ENCODE assay signal across 8 mouse cellular contexts in genomic region chr16:18836468-18837208, GRCm38 (mm10). TPM values are rescaled to one million over a fixed set of nuclear protein-coding genes. Genes with fewer than 3 reads are reported as not detected.
DNase-seq lines count a peak whose midpoint lies in the region; ATAC-seq and TF ChIP-seq lines count a peak whose summit lies in the region.

Gene 2510002D24Rik, plus strand, starts transcription at chr16:18836578.
Gene Gm28539, plus strand, starts transcription at chr16:18836584.

- H3K9ac ChIP-seq in ES-Bruce4 (ENCODE audit: low read depth, poor library complexity, severe bottlenecking) = peak within 1 kb of the TSS; percentile 50
- peak within 1 kb of the TSS; percentile 75 for H3K9ac ChIP-seq in forebrain, embryonic 14.5 days (ENCODE audit: low read length)
- peak within 1 kb of the TSS; percentile 84 for H3K9ac ChIP-seq in neural tube, embryonic 15.5 days (replicated peaks)

- H3K36me3 ChIP-seq in ES-Bruce4 (ENCODE audit: control insufficient read depth, insufficient read depth, low read length, poor library complexity, severe bottlenecking) = peaks cover 9% of the 10 kb centered on the region
- H3K36me3 ChIP-seq in forebrain, embryonic 14.5 days (ENCODE audit: control insufficient read depth, insufficient read depth, low read length) = peaks cover 37% of the 10 kb centered on the region
- H3K36me3 ChIP-seq in neural tube, embryonic 15.5 days = peaks cover 34% of the 10 kb centered on the region

- no peak within 1 kb of the TSS for H3K27ac ChIP-seq in ES-Bruce4 (ENCODE audit: insufficient read depth, low read length)
- H3K27ac ChIP-seq in forebrain, embryonic 14.5 days (ENCODE audit: low read depth, low read length) = no peak within 1 kb of the TSS
- H3K27ac ChIP-seq in neural tube, embryonic 15.5 days (replicated peaks) = peak within 1 kb of the TSS; percentile 86

- TF ChIP-seq EP300 in ES-Bruce4 (IDR thresholded peaks at IDR 0.05; ENCODE audit: insufficient read depth, low read depth, low read length) = no peak

- intact Hi-C loops in heart, postnatal 14 days (cut with DNase I) = loop anchor here (2.0 kb wide), 1 partner anchor 40 kb away; the partner anchor contains the start of genes Hira and Mrpl40

- ATAC-seq in forebrain, embryonic 14.5 days = peak; percentile 97
- peak; percentile 98 for ATAC-seq in neural tube, embryonic 15.5 days (ENCODE audit: low FRiP score)

- DNase-seq in cerebellum, adult 11 months = peak; percentile 95
- DNase-seq in forebrain, embryonic 14.5 days (ENCODE audit: low spot score) = peak; percentile 95
- peak; percentile 91 to 94 for DNase-seq in heart, postnatal 14 days
- DNase-seq in layer of hippocampus, adult 11-12 months (ENCODE audit: low spot score) = peak; percentile 95
- peak; percentile 97 for DNase-seq in lung, adult 18-20 months
- DNase-seq in testis, postnatal 14 days (ENCODE audit: low spot score) = peak; percentile 95

- H3K27me3 ChIP-seq in ES-Bruce4 (ENCODE audit: control insufficient read depth, insufficient read depth, low read length, poor library complexity, severe bottlenecking) = no peaks in the 10 kb centered on the region
- H3K27me3 ChIP-seq in forebrain, embryonic 14.5 days (replicated peaks; ENCODE audit: control insufficient read depth, insufficient read depth, low read length) = no peaks in the 10 kb centered on the region
- H3K27me3 ChIP-seq in neural tube, embryonic 15.5 days (replicated peaks) = no peaks in the 10 kb centered on the region

- no peaks in the 10 kb centered on the region for H3K4me1 ChIP-seq in ES-Bruce4 (ENCODE audit: control insufficient read depth, insufficient read depth, low read length)
- H3K4me1 ChIP-seq in forebrain, embryonic 14.5 days (ENCODE audit: control insufficient read depth, insufficient read depth, low read length) = no peaks in the 10 kb centered on the region
- H3K4me1 ChIP-seq in neural tube, embryonic 15.5 days = peaks cover 14% of the 10 kb centered on the region; the same call in 1 of the 2 replicates

- TF ChIP-seq POLR2A in ES-Bruce4 (IDR thresholded peaks at IDR 0.05; ENCODE audit: insufficient read depth, low read length) = peak; percentile 88

- 1% methylated on average over 46 of the region's 46 CpGs for WGBS in forebrain, embryonic 14.5 days
- under 1% methylated on average over 46 of the region's 46 CpGs for WGBS in neural tube, embryonic 15.5 days

- no peaks in the 10 kb centered on the region for H3K9me3 ChIP-seq in ES-Bruce4 (replicated peaks; ENCODE audit: control insufficient read depth, insufficient read depth, low read length, poor library complexity, severe bottlenecking)
- H3K9me3 ChIP-seq in forebrain, embryonic 14.5 days (replicated peaks; ENCODE audit: control insufficient read depth, low read length) = no peaks in the 10 kb centered on the region
- H3K9me3 ChIP-seq in neural tube, embryonic 15.5 days (replicated peaks) = no peaks in the 10 kb centered on the region

- peak within 1 kb of the TSS; percentile 73 for H3K4me3 ChIP-seq in ES-Bruce4 (ENCODE audit: low read depth, low read length)
- peak within 1 kb of the TSS; percentile 73 for H3K4me3 ChIP-seq in forebrain, embryonic 14.5 days (ENCODE audit: low read depth, low read length)
- H3K4me3 ChIP-seq in neural tube, embryonic 15.5 days (replicated peaks) = peak within 1 kb of the TSS; percentile 92

- TF ChIP-seq CTCF in ES-Bruce4 (IDR thresholded peaks at IDR 0.05; ENCODE audit: low read depth, low read length) = no peak

- H3K4me2 ChIP-seq in forebrain, embryonic 14.5 days (ENCODE audit: low read length) = peak within 1 kb of the TSS; percentile 56
- peak within 1 kb of the TSS; percentile 63 for H3K4me2 ChIP-seq in neural tube, embryonic 15.5 days

RNA-seq across cellular contexts. Expression of gene 2510002D24Rik, which starts in this region (rescaled TPM):
- polyA plus RNA-seq in ES-Bruce4 (2011; ENCODE audit: insufficient read depth, insufficient read length, low read depth, missing spikeins) = 23.9 and 24.7 TPM in 2 replicates
- 11.2 and 15.9 TPM in 2 replicates for polyA plus RNA-seq in forebrain, embryonic 14.5 days (2014; fragmentation: Nextera tagmentation; extraction: Ambion mirVana)
- 10 to 100 TPM; 18.3 to 19.2 TPM for total RNA-seq in heart, postnatal 14 days (2021)
- polyA plus RNA-seq in neural tube, embryonic 15.5 days (2015; fragmentation: Nextera tagmentation; extraction: Ambion mirVana) = 48.0 and 50.2 TPM in 2 replicates

RNA-seq across cellular contexts. Expression of gene Gm28539, which starts in this region (rescaled TPM):
- polyA plus RNA-seq in ES-Bruce4 (2011; ENCODE audit: insufficient read depth, insufficient read length, low read depth, missing spikeins) = 4.3 and 4.7 TPM in 2 replicates
- not detected in 2 replicates for polyA plus RNA-seq in forebrain, embryonic 14.5 days (2014; fragmentation: Nextera tagmentation; extraction: Ambion mirVana)
- not detected for total RNA-seq in heart, postnatal 14 days (2021)
- 0.17 TPM in 1 of 2 replicates, not detected in the other for polyA plus RNA-seq in neural tube, embryonic 15.5 days (2015; fragmentation: Nextera tagmentation; extraction: Ambion mirVana)
